Mouse (Mus musculus) small intestine, adult 2 months (tissue): ENCODE measurements around the gene Ankrd11. TPM values are rescaled to one million over a fixed set of nuclear protein-coding genes. Genes with fewer than 3 reads are reported as not detected.

ENCODE experiments used
- H3K27ac ChIP-seq: fragments of 200-500 bp; 2 replicates; pipeline ENCODE4 v1.5.1; 2012; ENCODE audit warnings: low read depth, low read length, control low read depth, inconsistent platforms; ENCODE audit not compliant: insufficient read depth
- H3K27me3 ChIP-seq: fragments of 200-500 bp; 2 replicates; pipeline ENCODE4 v1.6.1; 2012; ENCODE audit warnings: mild to moderate bottlenecking, moderate library complexity, low read length, inconsistent platforms; ENCODE audit not compliant: control insufficient read depth, insufficient read depth
- H3K36me3 ChIP-seq: fragments of 200-500 bp; 2 replicates; pipeline ENCODE4 v1.6.1; 2012; ENCODE audit warnings: mild to moderate bottlenecking, low read length, control low read depth, inconsistent platforms; ENCODE audit not compliant: control insufficient read depth, insufficient read depth
- H3K4me1 ChIP-seq: fragments of 200-500 bp; 2 replicates; pipeline ENCODE4 v1.6.1; 2012; ENCODE audit warnings: low read length, inconsistent platforms, mixed read lengths; ENCODE audit not compliant: control insufficient read depth, insufficient read depth, insufficient read length
- H3K4me3 ChIP-seq: fragments of 200-500 bp; 2 replicates; pipeline ENCODE4 v1.5.1; 2012; ENCODE audit warnings: low read depth, mild to moderate bottlenecking, control low read depth, inconsistent platforms, low read length, moderate library complexity
- CTCF ChIP-seq: fragments of 200-500 bp; IDR thresholded peaks from 2 replicates; pipeline ENCODE4 v1.5.1; 2012; ENCODE audit warnings: low read depth, mild to moderate bottlenecking, control low read depth, inconsistent platforms, low read length, moderate library complexity, mixed read lengths; ENCODE audit not compliant: insufficient replicate concordance, insufficient read length; ENCODE audit errors: extremely low read depth
- POLR2A ChIP-seq: fragments of 200-500 bp; IDR thresholded peaks from 2 replicates; pipeline ENCODE4 v1.6.1; 2012; ENCODE audit warnings: low read depth, mild to moderate bottlenecking, control low read depth, inconsistent platforms, low read length, moderate library complexity
- WGBS: fragments of 180-500 bp; shearing (Covaris S2); methylation state at CpG from one replicate; pipeline ENCODE4 v1.1.7; 2018; 5-methylcytosine and 5-hydroxymethylcytosine counted together
- polyA plus RNA-seq: library from polyadenylated mRNA; depleted of rRNA; stranded (reverse); fragments of >200 nt; gene quantifications from 2 replicates; pipeline ENCODE4 v1.2.3, GENCODE M21; 2012

Ankrd11 gene
- polyA plus RNA-seq, 1 experiment = 79.9 TPM

DNA sequence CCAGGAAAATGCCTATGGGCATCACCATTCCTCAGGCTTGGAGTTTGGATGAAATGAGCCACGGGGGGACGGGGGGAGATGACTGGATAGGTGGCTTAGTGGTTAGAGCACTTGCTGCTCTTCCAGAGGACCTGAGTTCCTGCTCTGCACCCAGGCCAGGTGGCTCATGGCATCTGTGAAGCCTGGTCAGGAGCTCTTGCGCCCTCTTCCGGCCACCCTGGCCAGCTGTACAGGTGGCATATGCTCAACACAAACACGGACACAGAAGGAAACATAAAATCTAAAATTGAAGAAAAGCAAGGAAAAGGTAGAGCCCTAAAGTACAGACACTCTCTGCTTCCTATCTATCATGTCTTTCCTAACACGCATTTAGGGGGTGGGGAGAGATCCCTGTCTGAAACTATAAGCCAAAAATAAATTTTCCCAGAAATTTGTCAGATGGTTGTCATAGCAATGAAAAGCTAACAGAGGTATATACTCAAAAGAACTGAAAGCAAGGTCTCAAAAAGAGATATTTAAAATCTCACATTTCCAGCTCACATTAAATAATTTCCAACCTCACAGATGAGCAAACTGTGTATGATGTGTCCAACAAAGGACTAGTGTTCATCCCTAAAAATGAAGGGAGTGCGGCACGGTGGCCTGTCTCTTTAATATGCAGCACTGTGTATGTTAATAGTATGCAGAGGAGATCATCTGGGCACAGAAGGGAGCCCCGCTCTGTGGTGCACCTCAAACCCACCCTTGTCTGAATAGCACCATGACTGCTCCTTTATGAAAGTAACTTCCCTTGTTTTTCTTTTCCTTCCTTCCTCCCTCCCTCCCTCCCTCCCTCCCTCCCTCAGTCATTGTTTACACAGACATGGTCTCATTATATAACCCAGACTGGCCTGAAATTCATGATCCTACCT lies 99.0 kb downstream of the Ankrd11 start:
- 71% methylated on average over 9 of the region's 9 CpGs for WGBS
- Histone ChIP-seq H3K36me3 (peaks cover 2% of the 10 kb centered on the region; the same call in 1 of the 2 replicates), H3K4me1 (peaks cover 6% of the 10 kb centered on the region; the same call in 1 of the 2 replicates), H3K27me3 (no peaks in the 10 kb centered on the region), H3K4me3 (no peak overlapping the region), H3K27ac (no peak overlapping the region)
- TF ChIP-seq POLR2A (no peak), CTCF (peak; percentile 49; the same call in 1 of the 2 replicates)

DNA sequence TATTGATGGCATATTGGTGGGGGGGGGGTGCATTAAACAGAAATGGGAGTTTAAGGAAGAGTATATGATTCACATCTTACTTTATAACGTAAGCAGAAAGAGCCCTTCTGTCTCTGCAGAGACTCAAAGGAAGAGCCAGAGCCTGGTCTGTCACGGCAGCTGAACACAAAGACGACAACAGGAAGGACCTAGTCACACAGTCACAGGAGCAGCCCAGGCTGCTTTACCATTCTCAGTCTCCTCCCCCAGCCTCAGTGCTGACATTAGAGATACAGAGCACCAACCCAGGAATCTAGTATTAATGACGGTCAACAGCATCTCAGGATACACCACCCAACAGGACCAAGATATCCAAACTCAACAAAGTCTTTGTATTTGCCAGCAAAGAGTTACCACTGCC lies 103.5 kb downstream of the Ankrd11 start:
- WGBS = 57% methylated on average over 4 of the region's 4 CpGs
- Histone ChIP-seq H3K4me3 (no peak overlapping the region), H3K36me3 (peaks cover 2% of the 10 kb centered on the region; the same call in 1 of the 2 replicates), H3K27ac (peak overlapping the region; percentile 37; the same call in 1 of the 2 replicates), H3K4me1 (peaks cover 11% of the 10 kb centered on the region; the same call in 1 of the 2 replicates), H3K27me3 (no peaks in the 10 kb centered on the region)
- TF ChIP-seq POLR2A (no peak), CTCF (no peak)

DNA sequence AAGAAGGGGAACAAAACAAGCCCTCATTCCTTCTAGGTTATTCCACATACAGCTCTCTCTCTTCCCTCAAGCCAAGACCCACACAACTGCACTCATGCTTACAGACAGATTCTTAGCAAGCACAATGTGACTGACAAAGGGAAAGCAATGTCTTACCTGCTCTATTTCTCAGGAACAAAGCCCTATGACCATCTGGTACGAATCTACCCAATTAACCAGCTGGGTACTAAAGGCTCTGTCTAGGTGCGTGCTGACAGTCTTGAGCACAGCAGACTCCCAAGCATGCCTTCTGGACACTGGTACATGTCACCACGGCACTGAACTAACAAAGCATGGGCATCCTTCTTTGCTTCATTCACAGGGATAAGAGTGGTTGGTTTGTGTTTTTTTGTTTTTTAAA lies 103.9 kb downstream of the Ankrd11 start:
- no peak for TF ChIP-seq POLR2A
- no peak for TF ChIP-seq CTCF
- WGBS = 74% methylated on average over 3 of the region's 3 CpGs
- no peaks in the 10 kb centered on the region for H3K27me3 ChIP-seq
- peaks cover 13% of the 10 kb centered on the region; the same call in 1 of the 2 replicates for H3K4me1 ChIP-seq
- H3K4me3 ChIP-seq = no peak overlapping the region
- H3K36me3 ChIP-seq = peaks cover 2% of the 10 kb centered on the region; the same call in 1 of the 2 replicates
- H3K27ac ChIP-seq = peak overlapping the region; percentile 37

DNA sequence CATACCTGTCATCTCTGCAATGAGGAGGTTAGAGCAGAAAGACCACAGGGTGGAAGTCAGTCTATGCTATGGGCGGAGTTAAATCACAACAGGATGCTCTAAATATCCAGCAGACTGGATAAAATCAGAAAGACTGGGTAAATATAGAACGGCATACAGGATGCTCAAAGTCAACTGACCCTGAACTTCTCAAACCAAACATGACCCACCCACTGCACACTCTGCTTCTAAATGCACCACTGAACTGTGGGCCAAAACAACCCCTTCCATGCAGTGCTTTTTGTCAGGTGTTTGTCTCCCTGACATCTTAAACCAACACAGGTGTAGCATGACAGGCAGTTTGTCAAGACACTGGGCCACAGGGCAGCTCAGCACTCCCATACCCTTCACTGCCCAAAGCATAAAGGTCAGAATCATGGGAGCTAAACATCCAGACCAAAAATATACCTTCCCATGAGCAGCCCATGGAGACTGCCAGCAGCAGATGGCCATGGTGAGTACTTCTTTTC lies 104.5 kb downstream of the Ankrd11 start:
- H3K27me3 ChIP-seq = no peaks in the 10 kb centered on the region
- H3K4me3 ChIP-seq = no peak overlapping the region
- H3K27ac ChIP-seq = peak overlapping the region; percentile 37
- WGBS = 58% methylated on average over 2 of the region's 2 CpGs
- TF ChIP-seq CTCF = no peak
- no peak for TF ChIP-seq POLR2A
- peaks cover 2% of the 10 kb centered on the region; the same call in 1 of the 2 replicates for H3K36me3 ChIP-seq
- peaks cover 16% of the 10 kb centered on the region; the same call in 1 of the 2 replicates for H3K4me1 ChIP-seq

DNA sequence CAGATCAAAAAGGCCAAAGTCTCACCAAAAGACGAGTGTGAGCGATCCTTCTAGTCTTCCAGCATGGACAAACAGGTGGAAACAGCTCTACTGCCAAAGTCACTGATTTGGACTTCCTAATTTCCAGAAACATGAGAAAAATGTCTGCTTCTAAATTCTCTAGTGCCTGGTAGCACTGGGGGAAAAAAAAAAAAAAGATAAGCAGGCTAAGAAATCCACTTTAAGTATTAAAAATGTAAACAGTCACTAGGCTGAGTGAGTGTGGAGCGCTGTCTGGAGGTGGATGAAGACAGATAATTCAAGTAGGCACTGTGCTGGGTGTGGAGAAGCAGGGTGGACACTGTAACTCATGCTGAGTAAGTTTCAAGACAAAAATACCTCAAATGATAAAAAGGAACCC lies 106.2 kb downstream of the Ankrd11 start:
- 50% methylated on average over 3 of the region's 3 CpGs for WGBS
- no peak overlapping the region for H3K27ac ChIP-seq
- TF ChIP-seq POLR2A (no peak), CTCF (no peak)

DNA sequence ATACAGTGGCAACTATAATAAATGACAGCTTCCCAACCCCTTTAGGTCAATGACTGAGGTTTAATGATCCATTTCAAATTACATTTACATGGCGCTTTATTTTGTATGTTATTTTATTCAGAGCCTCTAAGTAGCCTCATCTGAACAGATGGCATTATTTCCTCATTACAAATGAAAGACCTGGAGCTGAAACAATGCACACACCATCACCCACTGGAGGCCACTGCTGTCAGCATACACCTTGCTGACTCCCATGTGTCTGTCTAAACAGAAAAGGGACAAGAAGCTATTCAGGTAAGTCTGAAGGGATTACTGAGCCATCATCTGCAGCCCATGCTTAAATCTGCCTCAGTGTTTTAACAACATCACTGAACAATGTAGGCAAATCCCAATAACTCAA lies 107.0 kb downstream of the Ankrd11 start:
- Histone ChIP-seq H3K27ac (no peak overlapping the region), H3K4me3 (no peak overlapping the region), H3K4me1 (peaks cover 18% of the 10 kb centered on the region; the same call in 1 of the 2 replicates), H3K36me3 (no peaks in the 10 kb centered on the region), H3K27me3 (no peaks in the 10 kb centered on the region)
- 83% methylated on average over 1 of the region's 1 CpGs for WGBS
- no peak for TF ChIP-seq CTCF
- no peak for TF ChIP-seq POLR2A

More for the DNA sequence above, 106.2 kb downstream of the Ankrd11 start:
- Histone ChIP-seq H3K4me1 (peaks cover 18% of the 10 kb centered on the region; the same call in 1 of the 2 replicates), H3K27me3 (no peaks in the 10 kb centered on the region), H3K4me3 (no peak overlapping the region), H3K36me3 (peaks cover under 1% of the 10 kb centered on the region; the same call in 1 of the 2 replicates)

DNA sequence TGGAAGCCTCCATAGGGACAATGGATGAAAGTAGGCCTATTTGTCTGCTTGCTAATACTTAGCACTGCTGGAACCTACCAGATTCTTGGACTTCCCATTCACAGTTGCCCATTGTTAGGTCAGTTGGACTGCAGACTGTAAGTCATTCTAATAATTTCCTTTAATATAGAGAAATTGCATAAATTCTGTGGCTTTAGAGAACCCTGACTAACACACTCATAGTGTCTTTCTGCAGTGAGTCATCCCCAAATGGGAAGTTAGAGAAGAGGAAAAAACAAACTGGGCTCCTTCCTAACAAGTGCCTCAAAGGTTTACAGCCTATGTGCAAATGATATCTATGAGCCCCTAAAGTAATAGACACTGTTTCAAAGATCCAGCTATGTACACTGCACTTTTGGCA lies 108.1 kb downstream of the Ankrd11 start:
- H3K27ac ChIP-seq = no peak overlapping the region
- TF ChIP-seq POLR2A = no peak
- no peak for TF ChIP-seq CTCF
- peaks cover 16% of the 10 kb centered on the region; the same call in 1 of the 2 replicates for H3K4me1 ChIP-seq
- no peaks in the 10 kb centered on the region for H3K36me3 ChIP-seq
- no peaks in the 10 kb centered on the region for H3K27me3 ChIP-seq
- no peak overlapping the region for H3K4me3 ChIP-seq
